Mouse (Mus musculus): ENCODE data around the gene Aqp3.

Gene Aqp3

GRCm38 (mm10) chr4:41087459-41088298 lies 10.3 kb downstream of the Aqp3 start:
- no peak for TF ChIP-seq GATA4 (IDR thresholded peaks at IDR 0.05; ENCODE audit: insufficient replicate concordance, low read length)

DNA sequence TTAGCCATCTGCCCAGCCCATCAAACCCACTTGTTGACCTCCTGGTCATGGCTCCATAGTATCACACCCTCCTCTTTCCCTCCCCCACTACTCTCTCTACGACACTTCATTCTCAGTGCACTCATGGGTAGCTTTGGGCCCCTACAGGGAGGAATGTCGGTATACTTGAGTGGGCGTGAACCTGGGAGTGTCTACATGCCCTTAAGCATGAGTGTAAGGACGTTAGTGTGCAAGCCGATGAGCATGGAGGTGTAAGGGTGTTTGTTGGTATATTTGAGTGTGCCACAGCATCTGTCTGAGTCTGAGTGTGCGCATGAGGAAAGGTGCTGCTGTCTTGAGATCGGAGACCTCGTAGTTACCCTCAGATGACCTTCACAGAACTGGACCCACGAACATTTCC lies 11.0 kb downstream of the Aqp3 start:
- no peak for TF ChIP-seq GATA4 (IDR thresholded peaks at IDR 0.05; ENCODE audit: insufficient replicate concordance, low read length)

DNA sequence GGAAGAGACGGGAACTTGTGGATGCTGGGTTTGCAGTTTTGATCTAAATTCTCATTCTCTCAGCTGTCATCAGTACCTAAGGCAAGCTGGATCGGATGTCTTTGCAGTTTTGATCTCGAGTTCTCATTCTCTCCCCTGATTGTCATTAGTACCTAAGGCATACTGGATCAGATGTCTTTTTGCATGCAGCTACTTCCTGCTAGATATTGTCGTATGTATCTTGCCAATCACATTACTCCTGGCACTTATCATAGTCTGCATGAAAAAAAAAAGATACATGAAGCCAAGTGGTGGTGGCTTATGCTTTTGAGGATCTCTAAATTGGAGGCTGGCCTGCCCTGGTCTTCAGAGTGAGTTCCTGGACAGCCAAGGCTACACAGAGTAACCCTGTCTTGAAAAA lies 13.2 kb downstream of the Aqp3 start:
- no peak for TF ChIP-seq GATA4 (IDR thresholded peaks at IDR 0.05; ENCODE audit: insufficient replicate concordance, low read length)

DNA sequence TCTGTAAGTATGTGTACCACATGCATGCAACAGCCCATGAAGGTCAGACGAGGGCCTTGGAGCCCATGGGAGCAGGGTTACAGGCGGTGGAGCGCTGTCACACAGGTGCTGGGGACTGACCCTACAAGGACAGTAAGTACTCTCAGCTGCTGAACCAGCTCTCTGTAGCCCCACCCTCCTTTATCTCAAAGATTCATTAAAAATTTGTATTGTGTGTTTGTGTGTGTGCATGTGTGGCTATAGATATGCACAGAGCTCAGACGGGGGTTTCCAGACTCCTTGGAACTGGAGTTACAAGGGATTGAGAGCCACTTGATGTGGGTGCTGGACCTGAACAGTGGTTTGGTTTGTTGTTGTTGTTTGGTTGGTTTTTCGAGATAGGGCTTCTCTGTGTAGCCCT lies 16.2 kb downstream of the Aqp3 start:
- TF ChIP-seq GATA4 (IDR thresholded peaks at IDR 0.05; ENCODE audit: insufficient replicate concordance, low read length): no peak

DNA sequence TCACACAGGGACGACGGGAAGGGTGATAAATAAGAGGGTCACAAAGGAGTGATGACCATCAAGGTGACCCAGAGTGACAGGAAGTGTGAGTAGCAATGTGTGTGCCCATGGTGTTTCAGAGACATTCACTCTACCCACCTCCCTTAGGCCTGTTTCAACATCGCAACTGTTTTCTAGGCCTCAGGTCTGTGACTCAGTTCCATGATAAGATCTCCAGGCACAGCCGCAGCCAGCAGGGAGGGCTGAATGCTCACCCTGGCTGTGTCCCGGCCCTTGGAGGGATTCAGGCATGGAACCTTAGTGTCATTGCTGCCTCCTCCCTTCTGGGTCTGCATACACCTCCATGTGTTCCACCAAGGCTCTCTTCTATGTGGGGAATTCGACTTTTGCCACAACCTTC lies 19.3 kb downstream of the Aqp3 start:
- TF ChIP-seq GATA4 (IDR thresholded peaks at IDR 0.05; ENCODE audit: insufficient replicate concordance, low read length): no peak

- TF ChIP-seq GATA4 (IDR thresholded peaks at IDR 0.05; ENCODE audit: insufficient replicate concordance, low read length): no peak
These were observed 23.5 kb downstream of the Aqp3 start for GRCm38 (mm10) chr4:41074461-41074860.

GRCm38 (mm10) chr4:41073008-41073817 lies 24.8 kb downstream of the Aqp3 start:
- no peak for TF ChIP-seq GATA4 (IDR thresholded peaks at IDR 0.05; ENCODE audit: insufficient replicate concordance, low read length)

DNA sequence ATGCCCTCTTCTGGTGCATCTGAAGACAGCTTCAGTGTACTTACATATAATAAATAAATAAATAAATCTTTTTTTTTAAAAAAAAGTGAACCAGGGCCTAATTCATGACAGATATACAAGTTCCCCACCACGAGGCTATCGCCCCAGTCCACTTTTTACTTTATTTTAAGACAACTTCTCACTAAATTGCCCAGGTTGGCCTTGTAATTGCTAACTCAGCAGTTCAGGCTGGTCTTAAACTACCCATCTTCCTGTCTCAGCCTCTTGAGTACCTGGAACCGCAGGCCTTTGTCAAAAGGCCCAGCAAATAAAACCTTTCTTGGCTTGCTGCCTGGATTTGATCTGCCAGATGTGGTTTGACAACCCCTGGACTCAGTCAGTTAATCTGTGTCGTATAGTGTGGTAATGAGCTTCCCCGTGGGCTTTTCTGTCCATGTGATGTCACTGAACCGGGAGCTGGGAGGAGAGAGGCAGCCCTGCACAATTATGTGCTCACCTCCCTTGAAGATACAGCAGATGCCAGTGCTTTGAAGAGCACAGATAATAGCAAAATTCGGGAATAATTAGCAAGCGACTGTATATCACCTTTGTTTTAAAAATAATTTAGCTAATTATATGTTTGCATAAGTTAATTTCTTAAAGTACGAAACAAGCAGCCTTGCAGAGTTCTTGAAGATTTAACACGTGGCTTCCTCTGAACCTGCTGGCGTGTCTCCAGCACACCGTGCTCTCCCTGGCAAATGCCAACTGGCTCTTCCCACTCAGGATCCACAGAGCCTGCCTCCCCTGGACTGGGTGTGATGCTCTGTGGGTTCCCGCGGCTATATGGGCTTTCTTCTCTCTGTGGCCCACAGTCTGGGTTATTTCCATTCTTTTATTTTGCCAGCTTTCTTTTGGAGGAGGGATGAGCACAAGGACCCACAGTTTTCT lies 26.2 kb downstream of the Aqp3 start:
- TF ChIP-seq GATA4 (IDR thresholded peaks at IDR 0.05; ENCODE audit: insufficient replicate concordance, low read length): no peak

- no peak for TF ChIP-seq GATA4 (IDR thresholded peaks at IDR 0.05; ENCODE audit: insufficient replicate concordance, low read length)
These were observed 32.8 kb downstream of the Aqp3 start for GRCm38 (mm10) chr4:41065196-41065595.

DNA sequence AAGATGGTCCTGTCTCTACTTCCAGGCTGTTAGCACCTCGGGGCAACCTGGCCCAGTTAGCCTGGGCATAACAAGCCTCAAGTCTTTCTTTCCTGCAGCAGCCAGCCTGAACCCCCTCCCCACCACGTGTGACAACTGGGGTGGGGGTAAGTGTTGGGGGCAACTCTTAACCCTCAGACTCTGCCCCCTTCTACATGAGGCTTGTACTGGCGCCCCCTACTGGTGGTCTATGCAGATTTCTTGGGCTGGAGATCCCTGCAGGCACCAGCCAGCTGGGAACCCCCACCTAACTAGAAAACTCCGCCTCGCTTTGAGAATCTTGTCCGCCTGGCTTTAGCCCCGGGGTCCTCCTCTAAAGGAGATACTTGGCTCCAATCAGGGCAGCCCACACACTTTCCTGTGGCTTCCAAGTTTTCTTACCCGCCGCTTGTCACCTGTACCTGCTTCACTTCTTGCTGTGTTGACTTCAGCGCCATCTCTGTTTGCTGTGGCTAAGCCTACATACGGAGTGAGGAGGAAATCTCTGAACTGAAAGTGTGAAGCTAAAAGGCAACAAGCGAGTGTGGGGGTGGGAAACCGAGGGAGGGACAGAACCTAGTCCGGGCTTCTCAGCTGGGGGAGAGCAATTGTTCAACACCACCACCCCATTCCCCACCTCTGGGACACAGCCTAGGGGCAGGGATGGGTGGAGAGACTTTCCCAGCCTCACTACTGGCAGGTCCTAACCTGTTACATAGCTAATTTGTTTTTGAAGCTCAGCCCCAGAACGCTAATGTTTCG lies 33.9 kb downstream of the Aqp3 start:
- TF ChIP-seq GATA4 (IDR thresholded peaks at IDR 0.05; ENCODE audit: insufficient replicate concordance, low read length): no peak

GRCm38 (mm10) chr4:41063351-41063750 lies 34.6 kb downstream of the Aqp3 start:
- TF ChIP-seq GATA4 (IDR thresholded peaks at IDR 0.05; ENCODE audit: insufficient replicate concordance, low read length): no peak

- TF ChIP-seq GATA4 (IDR thresholded peaks at IDR 0.05; ENCODE audit: insufficient replicate concordance, low read length): no peak
These were observed 40.6 kb downstream of the Aqp3 start for GRCm38 (mm10) chr4:41057361-41057760.

DNA sequence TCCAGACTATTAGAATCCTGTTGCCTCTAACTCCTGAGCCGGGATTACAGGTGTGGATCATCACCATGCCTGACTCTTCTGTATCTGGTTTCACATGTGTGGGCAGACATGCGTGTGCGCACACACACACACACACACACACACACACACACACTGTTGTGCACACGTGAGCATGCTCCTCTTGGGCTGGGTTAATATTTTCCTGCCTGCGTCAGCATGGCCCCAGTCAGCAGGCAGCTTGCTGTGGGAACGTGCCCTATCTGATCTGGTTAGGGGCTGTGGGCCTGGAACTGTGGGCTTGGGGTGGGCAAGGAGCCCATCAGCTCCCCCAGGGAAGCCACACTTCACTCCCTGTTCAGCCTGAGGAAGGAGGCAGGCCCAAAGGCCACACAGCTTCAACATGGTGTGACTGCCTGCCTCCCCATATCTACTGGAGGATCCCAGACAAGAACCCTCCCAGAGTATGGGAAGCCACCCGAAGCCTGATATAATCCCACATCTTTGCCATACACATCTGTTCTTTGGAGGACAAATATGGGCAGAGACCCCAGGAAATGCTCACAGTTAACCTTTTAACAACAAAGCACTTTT lies 41.1 kb downstream of the Aqp3 start:
- no peak for TF ChIP-seq GATA4 (IDR thresholded peaks at IDR 0.05; ENCODE audit: insufficient replicate concordance, low read length)

- no peak for TF ChIP-seq GATA4 (IDR thresholded peaks at IDR 0.05; ENCODE audit: insufficient replicate concordance, low read length)
These were observed 41.7 kb downstream of the Aqp3 start for GRCm38 (mm10) chr4:41056253-41056652.
